Mouse (Mus musculus): ENCODE measurements around the gene Spns1.
"Not testable (repeated sequence)": the region's sequence is repeated elsewhere in the genome, so short reads cannot be mapped to it uniquely, and the experiment has no call there.

Spns1 gene

GRCm38 (mm10) chr7:126377278-126378158 lies at the start of gene Spns1:
Gene Spns1, minus strand, starts transcription at chr7:126377450.
- DNase-seq (ENCODE audit: low spot score in 2 of 2): peak; percentile 96

DNA sequence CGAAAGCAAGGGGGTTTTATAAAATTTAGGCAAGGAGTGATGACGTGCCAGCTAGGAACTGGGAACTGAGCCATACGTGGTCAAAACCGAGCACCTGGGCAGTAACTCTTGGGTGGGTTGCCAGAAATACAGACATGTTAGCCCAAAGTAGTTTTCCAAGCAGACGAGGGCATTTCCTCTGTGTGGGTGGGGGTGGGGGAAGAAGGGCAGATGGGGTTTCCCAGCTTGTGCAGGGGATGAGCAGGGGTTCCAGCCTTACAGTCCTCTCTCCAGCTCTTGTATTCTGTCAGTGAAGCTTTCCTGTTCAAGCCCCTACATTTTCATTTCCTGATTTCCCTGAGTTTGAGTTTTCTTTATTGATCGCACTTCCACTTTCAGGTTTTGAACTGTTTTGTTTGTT lies 46.9 kb upstream of the Spns1 start:
- no peak for DNase-seq (ENCODE audit: low spot score in 2 of 2)

GRCm38 (mm10) chr7:126421756-126422155 lies 44.5 kb upstream of the Spns1 start:
- DNase-seq (ENCODE audit: low spot score in 2 of 2): no peak

DNA sequence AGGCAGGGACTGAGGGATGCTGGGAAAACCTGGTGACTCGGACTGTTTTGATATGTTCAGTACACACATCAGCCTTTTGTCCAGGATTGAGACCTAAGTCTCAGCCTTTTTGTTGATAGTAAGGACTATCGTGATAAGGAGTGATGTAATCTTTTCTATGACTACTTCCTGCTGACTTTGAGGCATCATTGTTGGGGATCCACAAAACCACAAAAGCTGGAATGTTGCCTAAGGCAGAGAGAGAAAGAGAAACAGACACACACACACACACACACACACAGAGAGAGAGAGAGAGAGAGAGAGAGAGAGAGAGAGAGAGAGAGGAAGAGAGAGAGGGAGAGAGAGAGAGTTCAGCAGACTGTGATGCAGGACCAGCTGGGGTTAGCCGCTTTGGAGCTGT lies 41.2 kb upstream of the Spns1 start:
- no peak for DNase-seq (ENCODE audit: low spot score in 2 of 2)

GRCm38 (mm10) chr7:126417606-126418005 lies 40.4 kb upstream of the Spns1 start:
- no peak for DNase-seq (ENCODE audit: low spot score in 2 of 2)

GRCm38 (mm10) chr7:126417045-126417444 lies 39.8 kb upstream of the Spns1 start:
- no peak for DNase-seq (ENCODE audit: low spot score in 2 of 2)

- no peak for DNase-seq (ENCODE audit: low spot score in 2 of 2)
Measured at GRCm38 (mm10) chr7:126416615-126417014, 39.4 kb upstream of the Spns1 start.

- no peak for DNase-seq (ENCODE audit: low spot score in 2 of 2)
Measured at GRCm38 (mm10) chr7:126414725-126415124, 37.5 kb upstream of the Spns1 start, which contains the start of gene Cd19. Gene Cd19, minus strand, starts transcription at chr7:126414889.

- DNase-seq (ENCODE audit: low spot score in 2 of 2): no peak
Measured at GRCm38 (mm10) chr7:126411061-126411460, 33.8 kb upstream of the Spns1 start.

- no peak for DNase-seq (ENCODE audit: low spot score in 2 of 2)
Measured at GRCm38 (mm10) chr7:126408686-126409085, 31.4 kb upstream of the Spns1 start.

DNA sequence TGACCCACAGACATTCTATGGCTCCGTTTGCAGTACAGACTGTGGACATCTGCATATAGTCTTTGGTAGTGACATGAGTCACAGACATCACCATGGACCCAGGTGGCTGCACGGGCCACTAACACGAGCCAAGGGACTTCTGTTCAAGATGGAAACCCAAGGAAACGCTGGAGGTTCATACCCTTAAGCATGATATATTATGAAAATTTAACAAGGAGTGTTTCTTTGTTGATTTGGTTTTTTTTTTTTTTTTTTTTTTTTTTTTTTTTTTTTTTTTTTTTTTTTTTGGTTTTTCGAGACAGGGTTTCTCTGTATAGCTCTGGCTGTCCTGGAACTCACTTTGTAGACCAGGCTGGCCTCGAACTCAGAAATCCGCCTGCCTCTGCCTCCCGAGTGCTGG lies 25.3 kb upstream of the Spns1 start:
- DNase-seq (ENCODE audit: low spot score in 2 of 2): not testable (repeated sequence)

DNA sequence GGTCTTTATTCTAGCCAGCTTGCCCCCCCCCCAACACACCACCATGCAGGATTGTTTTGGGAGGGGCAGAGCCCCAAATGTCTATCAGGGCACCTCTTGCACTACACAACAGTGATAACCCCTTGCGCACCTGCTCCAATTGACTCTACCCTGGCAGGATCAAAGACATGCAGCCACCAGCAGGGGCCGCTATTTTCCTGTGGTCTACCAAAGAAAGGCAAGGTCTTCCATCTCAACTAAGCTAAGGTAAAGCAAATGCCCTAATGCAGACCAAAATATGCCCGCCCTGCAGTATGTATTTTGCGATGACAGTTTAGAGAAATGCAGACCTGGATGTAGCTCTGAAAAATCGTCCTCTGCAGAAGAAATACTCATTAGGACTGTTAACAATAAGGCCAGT lies 22.3 kb upstream of the Spns1 start:
- peak; percentile 41 to 64 for DNase-seq (ENCODE audit: low spot score in 2 of 2)

DNA sequence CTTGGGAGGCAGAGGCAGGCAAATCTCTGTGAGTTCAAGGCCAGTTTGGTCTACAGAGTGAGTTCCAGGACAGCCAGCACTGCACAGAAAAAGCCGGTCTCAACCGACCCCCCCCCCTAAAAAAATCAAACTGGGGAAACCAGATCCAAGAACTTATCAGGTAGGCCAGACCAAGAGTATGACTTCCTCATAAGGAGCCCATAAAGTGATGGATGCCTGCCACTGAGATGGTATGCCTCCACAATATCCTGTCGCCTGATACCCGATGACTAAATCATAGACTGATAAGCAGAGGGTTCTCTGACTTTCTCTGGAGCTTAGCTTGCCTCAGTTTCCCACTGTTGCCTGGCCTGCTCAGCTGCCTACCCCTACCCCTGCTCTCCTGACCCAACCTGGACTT lies 20.6 kb upstream of the Spns1 start:
- DNase-seq (ENCODE audit: low spot score in 2 of 2): no peak

GRCm38 (mm10) chr7:126397221-126397620 lies 20.0 kb upstream of the Spns1 start:
- DNase-seq (ENCODE audit: low spot score in 2 of 2): no peak

DNA sequence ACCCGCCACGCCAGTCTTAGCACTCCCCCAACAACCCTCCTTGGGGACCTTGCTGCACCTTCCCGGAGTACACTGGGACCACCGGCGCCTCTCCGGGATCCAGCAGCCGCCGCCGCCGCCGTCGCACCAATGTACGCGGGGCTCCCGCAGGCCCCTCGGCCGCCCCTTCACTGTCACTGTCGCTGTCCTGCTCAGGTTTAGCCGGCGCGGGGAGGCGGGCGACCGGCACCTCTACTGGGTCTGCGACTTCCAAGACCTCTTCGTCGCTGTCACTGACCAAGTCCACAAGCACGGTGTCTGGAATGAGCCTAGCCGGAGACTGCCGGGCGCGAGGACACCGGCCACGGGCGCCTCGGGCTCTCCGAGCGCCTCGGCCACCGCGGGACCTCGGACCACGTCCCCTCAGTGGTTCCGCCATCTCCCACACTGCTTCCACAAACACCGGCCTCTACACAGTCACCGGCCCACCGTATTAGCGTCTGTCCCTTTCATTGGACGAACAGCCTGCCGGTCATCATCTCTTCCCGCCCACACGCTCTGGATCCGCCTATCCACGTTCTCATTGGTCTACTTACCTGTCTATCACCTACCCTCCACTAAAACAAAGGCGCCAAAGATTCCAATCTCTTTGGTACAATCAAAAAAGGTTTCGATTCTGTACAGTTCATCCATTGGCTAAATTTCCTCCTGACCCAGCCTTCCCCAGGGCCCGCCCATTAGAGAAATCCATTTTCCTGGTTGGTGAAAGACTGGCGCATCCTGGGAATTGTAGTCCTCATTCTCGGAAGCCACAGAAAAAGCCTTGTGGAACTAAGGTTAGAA lies 19.3 kb upstream of the Spns1 start, which contains the start of gene Nfatc2ip:
TSS of gene Nfatc2ip (minus strand) at position 440 of the 822 bp plus-strand sequence.
- DNase-seq (ENCODE audit: low spot score in 2 of 2): peak; percentile 95 to 96

DNA sequence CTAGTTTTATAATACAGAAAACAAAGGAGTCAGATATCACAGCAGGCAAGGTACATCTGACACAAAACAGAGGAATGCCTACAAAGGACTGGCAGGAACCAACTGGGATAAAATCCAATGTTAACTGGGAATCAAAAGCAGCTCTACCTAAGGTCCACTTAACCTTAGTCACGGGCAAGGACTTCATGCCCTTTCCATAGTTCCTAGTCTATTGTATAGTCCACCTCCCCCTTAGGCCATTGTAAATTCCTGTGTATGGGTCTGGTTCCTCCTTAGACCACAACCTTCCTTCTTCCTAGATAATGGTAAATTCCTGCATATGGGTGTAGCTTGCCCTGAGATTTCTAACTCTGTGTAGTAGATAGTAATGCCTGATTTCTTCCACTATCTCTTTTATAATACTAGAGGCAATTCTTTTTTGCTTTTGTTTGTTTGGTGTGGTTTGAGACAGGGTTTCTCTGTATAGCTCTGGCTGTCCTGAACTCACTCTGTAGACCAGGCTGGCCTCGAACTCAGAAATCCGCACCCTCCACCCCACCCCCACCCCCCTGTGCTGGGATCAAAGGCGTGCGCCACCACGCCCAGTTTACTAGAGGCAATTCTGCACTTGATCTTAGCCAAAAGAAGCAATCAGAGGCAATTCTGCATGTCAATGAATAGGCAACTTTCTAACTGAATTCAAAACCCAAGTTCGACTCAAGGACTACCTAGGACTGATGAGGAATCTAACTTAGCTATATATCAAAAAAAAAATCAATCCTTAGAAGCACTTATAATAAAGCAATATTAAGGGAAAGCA lies 15.0 kb upstream of the Spns1 start:
- DNase-seq (ENCODE audit: low spot score in 2 of 2): not testable (repeated sequence)

DNA sequence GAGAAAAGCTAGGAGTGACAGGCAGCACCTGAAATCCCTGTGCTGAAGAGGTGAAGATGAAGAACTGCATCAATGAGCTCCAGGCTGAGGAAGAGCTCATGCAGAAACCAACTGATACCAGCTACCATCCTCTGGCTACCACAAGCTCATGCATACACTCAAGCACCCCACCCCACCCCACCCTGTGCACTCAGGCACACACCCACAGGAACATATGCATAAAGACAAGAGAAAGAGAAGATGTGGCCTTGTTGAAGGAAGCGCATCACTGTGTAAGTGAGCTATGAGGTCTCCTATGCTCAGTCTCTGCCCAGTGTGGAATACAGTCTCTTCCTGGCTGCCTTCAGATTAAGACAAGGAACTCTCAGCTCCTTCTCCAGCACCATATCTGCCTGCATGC lies 10.9 kb upstream of the Spns1 start:
- DNase-seq (ENCODE audit: low spot score in 2 of 2): no peak

DNA sequence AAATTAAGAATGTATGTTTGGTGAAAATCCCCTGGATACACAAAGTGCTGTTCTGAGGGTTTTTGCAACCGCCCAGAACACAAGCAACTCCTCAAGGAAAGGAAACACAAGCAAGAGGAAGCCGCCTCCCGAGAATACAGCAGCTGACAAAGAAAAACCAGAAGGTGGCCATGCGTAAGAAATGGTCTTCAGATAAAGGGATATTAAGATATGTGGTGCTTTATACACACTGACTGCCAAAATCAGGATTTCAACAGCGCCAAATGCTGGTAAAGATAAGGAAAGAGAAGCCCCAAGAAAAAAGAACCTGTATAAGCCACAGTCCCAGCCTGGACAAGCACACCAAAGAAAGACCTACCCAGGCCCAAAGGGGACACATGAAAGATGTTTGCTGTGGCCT lies 6.3 kb upstream of the Spns1 start:
- no peak for DNase-seq (ENCODE audit: low spot score in 2 of 2)

DNA sequence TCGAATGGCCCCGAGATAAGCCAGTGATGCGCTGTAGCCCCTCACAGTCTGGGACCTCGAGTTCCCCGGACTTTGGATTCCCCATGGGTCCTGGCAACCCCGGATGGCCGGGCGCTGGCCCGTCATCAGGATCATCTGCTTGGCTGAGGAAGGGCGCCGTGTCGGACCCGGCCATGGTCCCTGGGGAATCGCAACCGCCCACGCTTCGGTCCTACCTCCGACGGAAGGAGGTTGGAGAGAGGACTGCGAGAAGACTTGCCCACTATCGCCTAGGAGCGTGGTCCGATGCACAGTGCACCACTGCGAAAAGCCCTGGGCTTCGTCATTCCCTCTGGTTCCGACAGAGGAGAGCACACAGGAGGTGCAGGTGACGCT lies 360 bp downstream of the Spns1 start:
- no peak for DNase-seq (ENCODE audit: low spot score in 2 of 2)

GRCm38 (mm10) chr7:126375012-126375411 lies 2.2 kb downstream of the Spns1 start:
- DNase-seq (ENCODE audit: low spot score in 2 of 2): no peak

- no peak for DNase-seq (ENCODE audit: low spot score in 2 of 2)
Measured at GRCm38 (mm10) chr7:126374526-126374925, 2.7 kb downstream of the Spns1 start.

- DNase-seq (ENCODE audit: low spot score in 2 of 2): no peak
Measured at GRCm38 (mm10) chr7:126373007-126373406, 4.2 kb downstream of the Spns1 start.
